Mouse (Mus musculus) stomach, postnatal 0 days (tissue): ENCODE results near the gene Clec16a.

ENCODE experiments used
- CTCF ChIP-seq: IDR thresholded peaks from 2 replicates; pipeline ENCODE4 v1.5.1; 2016; ENCODE audit warnings: antibody characterized with exemption, low read depth, mild to moderate bottlenecking, moderate library complexity
- EP300 ChIP-seq: optimal IDR thresholded peaks from 2 replicates; pipeline ENCODE3; 2016; ENCODE audit warnings: antibody characterized with exemption

GRCm38 (mm10) chr16:10586546-10586945 lies 41.4 kb downstream of the Clec16a start:
- peak; percentile 65 for TF ChIP-seq CTCF
- no peak for TF ChIP-seq EP300
